Mouse (Mus musculus): ENCODE results near the gene Prpf40b. TPM values are rescaled to one million over a fixed set of nuclear protein-coding genes. Genes with fewer than 3 reads are reported as not detected.
A peak's percentile ranks its signal among the peaks of the same experiment; 100 is the strongest.

The Prpf40b gene
- polyA plus RNA-seq, 1 experiment = 37.0 TPM

GRCm38 (mm10) chr15:99284527-99285188, 10.2 kb upstream of the Prpf40b start:
- Histone ChIP-seq H3K27ac (ENCODE audit: control insufficient read depth, insufficient read depth, low read length) (no peak overlapping the region), H3K4me1 (replicated peaks; ENCODE audit: control insufficient read depth, insufficient read depth, low read length) (no peaks in the 10 kb centered on the region), H3K36me3 (ENCODE audit: control insufficient read depth, insufficient read depth, low read length) (no peaks in the 10 kb centered on the region), H3K27me3 (ENCODE audit: control insufficient read depth, insufficient read depth, low read length) (no peaks in the 10 kb centered on the region), H3K4me3 (ENCODE audit: control insufficient read depth, insufficient read depth, low read length) (no peak overlapping the region)
- no peak for DNase-seq
- TF ChIP-seq CTCF (IDR thresholded peaks at IDR 0.05; ENCODE audit: borderline replicate concordance, control insufficient read depth, extremely low read depth, insufficient read depth, low read length, poor library complexity) = no peak
- TF ChIP-seq POLR2A (IDR thresholded peaks at IDR 0.05; ENCODE audit: control insufficient read depth, extremely low read depth, insufficient read depth, low read length, poor library complexity) = no peak
- 43% methylated on average over 14 of the region's 14 CpGs for WGBS

- whole genome bisulfite sequencing = 78% methylated on average over 8 of the region's 8 CpGs
- Histone ChIP-seq H3K27me3 (ENCODE audit: control insufficient read depth, insufficient read depth, low read length) (no peaks in the 10 kb centered on the region), H3K27ac (ENCODE audit: control insufficient read depth, insufficient read depth, low read length) (no peak overlapping the region), H3K4me1 (replicated peaks; ENCODE audit: control insufficient read depth, insufficient read depth, low read length) (no peaks in the 10 kb centered on the region), H3K36me3 (ENCODE audit: control insufficient read depth, insufficient read depth, low read length) (no peaks in the 10 kb centered on the region), H3K4me3 (ENCODE audit: control insufficient read depth, insufficient read depth, low read length) (no peak overlapping the region)
- no peak for DNase-seq
- TF ChIP-seq CTCF (IDR thresholded peaks at IDR 0.05; ENCODE audit: borderline replicate concordance, control insufficient read depth, extremely low read depth, insufficient read depth, low read length, poor library complexity) (no peak), POLR2A (IDR thresholded peaks at IDR 0.05; ENCODE audit: control insufficient read depth, extremely low read depth, insufficient read depth, low read length, poor library complexity) (no peak)
Measured at GRCm38 (mm10) chr15:99285189-99285535, 9.7 kb upstream of the Prpf40b start.

GRCm38 (mm10) chr15:99290586-99290985, 4.3 kb upstream of the Prpf40b start:
- H3K27me3 ChIP-seq (ENCODE audit: control insufficient read depth, insufficient read depth, low read length) = no peaks in the 10 kb centered on the region
- H3K4me3 ChIP-seq (ENCODE audit: control insufficient read depth, insufficient read depth, low read length) = no peak overlapping the region
- no peak overlapping the region for H3K27ac ChIP-seq (ENCODE audit: control insufficient read depth, insufficient read depth, low read length)
- H3K36me3 ChIP-seq (ENCODE audit: control insufficient read depth, insufficient read depth, low read length) = no peaks in the 10 kb centered on the region
- peaks cover 3% of the 10 kb centered on the region; the same call in 1 of the 2 replicates for H3K4me1 ChIP-seq (replicated peaks; ENCODE audit: control insufficient read depth, insufficient read depth, low read length)
- no peak for DNase-seq
- TF ChIP-seq CTCF (IDR thresholded peaks at IDR 0.05; ENCODE audit: borderline replicate concordance, control insufficient read depth, extremely low read depth, insufficient read depth, low read length, poor library complexity) = no peak
- TF ChIP-seq POLR2A (IDR thresholded peaks at IDR 0.05; ENCODE audit: control insufficient read depth, extremely low read depth, insufficient read depth, low read length, poor library complexity) = no peak
- 95% methylated on average over 11 of the region's 11 CpGs for WGBS

GRCm38 (mm10) chr15:99294287-99294686, 600 bp upstream of the Prpf40b start:
- TF ChIP-seq CTCF (IDR thresholded peaks at IDR 0.05; ENCODE audit: borderline replicate concordance, control insufficient read depth, extremely low read depth, insufficient read depth, low read length, poor library complexity) = no peak
- TF ChIP-seq POLR2A (IDR thresholded peaks at IDR 0.05; ENCODE audit: control insufficient read depth, extremely low read depth, insufficient read depth, low read length, poor library complexity) = no peak
- Histone ChIP-seq H3K27me3 (ENCODE audit: control insufficient read depth, insufficient read depth, low read length) (no peaks in the 10 kb centered on the region), H3K4me1 (replicated peaks; ENCODE audit: control insufficient read depth, insufficient read depth, low read length) (peaks cover 3% of the 10 kb centered on the region; the same call in 1 of the 2 replicates), H3K4me3 (ENCODE audit: control insufficient read depth, insufficient read depth, low read length) (peak overlapping the region; percentile 52), H3K36me3 (ENCODE audit: control insufficient read depth, insufficient read depth, low read length) (no peaks in the 10 kb centered on the region), H3K27ac (ENCODE audit: control insufficient read depth, insufficient read depth, low read length) (no peak overlapping the region)
- no peak for DNase-seq
- WGBS = under 1% methylated on average over 16 of the region's 16 CpGs

GRCm38 (mm10) chr15:99295484-99295981, 646 bp downstream of the Prpf40b start, which contains the start of gene Fam186b:
TSS of gene Fam186b (minus strand) at chr15:99295888.
- WGBS = 14% methylated on average over 14 of the region's 17 CpGs
- H3K27ac ChIP-seq (ENCODE audit: control insufficient read depth, insufficient read depth, low read length) = no peak within 1 kb of the TSS
- H3K36me3 ChIP-seq (ENCODE audit: control insufficient read depth, insufficient read depth, low read length) = no peaks in the 10 kb centered on the region
- TF ChIP-seq POLR2A (IDR thresholded peaks at IDR 0.05; ENCODE audit: control insufficient read depth, extremely low read depth, insufficient read depth, low read length, poor library complexity) = no peak
- TF ChIP-seq CTCF (IDR thresholded peaks at IDR 0.05; ENCODE audit: borderline replicate concordance, control insufficient read depth, extremely low read depth, insufficient read depth, low read length, poor library complexity) = no peak
- no peaks in the 10 kb centered on the region for H3K27me3 ChIP-seq (ENCODE audit: control insufficient read depth, insufficient read depth, low read length)
- peak; percentile 36 for DNase-seq
- H3K4me3 ChIP-seq (ENCODE audit: control insufficient read depth, insufficient read depth, low read length) = peak within 1 kb of the TSS; percentile 52
- H3K4me1 ChIP-seq (replicated peaks; ENCODE audit: control insufficient read depth, insufficient read depth, low read length) = peaks cover 3% of the 10 kb centered on the region; the same call in 1 of the 2 replicates

- Histone ChIP-seq H3K27ac (ENCODE audit: control insufficient read depth, insufficient read depth, low read length) (no peak overlapping the region), H3K27me3 (ENCODE audit: control insufficient read depth, insufficient read depth, low read length) (no peaks in the 10 kb centered on the region), H3K4me1 (replicated peaks; ENCODE audit: control insufficient read depth, insufficient read depth, low read length) (peaks cover 3% of the 10 kb centered on the region; the same call in 1 of the 2 replicates), H3K36me3 (ENCODE audit: control insufficient read depth, insufficient read depth, low read length) (no peaks in the 10 kb centered on the region), H3K4me3 (ENCODE audit: control insufficient read depth, insufficient read depth, low read length) (no peak overlapping the region)
- DNase-seq = no peak
- TF ChIP-seq CTCF (IDR thresholded peaks at IDR 0.05; ENCODE audit: borderline replicate concordance, control insufficient read depth, extremely low read depth, insufficient read depth, low read length, poor library complexity) (no peak), POLR2A (IDR thresholded peaks at IDR 0.05; ENCODE audit: control insufficient read depth, extremely low read depth, insufficient read depth, low read length, poor library complexity) (no peak)
- WGBS = 55% methylated on average over 5 of the region's 5 CpGs
Measured at GRCm38 (mm10) chr15:99296213-99296612, 1.3 kb downstream of the Prpf40b start.

Data from thymus, adult 2 months (tissue).